Mouse (Mus musculus): ENCODE measurements around the gene Mrpl16.

Mrpl16 gene

DNA sequence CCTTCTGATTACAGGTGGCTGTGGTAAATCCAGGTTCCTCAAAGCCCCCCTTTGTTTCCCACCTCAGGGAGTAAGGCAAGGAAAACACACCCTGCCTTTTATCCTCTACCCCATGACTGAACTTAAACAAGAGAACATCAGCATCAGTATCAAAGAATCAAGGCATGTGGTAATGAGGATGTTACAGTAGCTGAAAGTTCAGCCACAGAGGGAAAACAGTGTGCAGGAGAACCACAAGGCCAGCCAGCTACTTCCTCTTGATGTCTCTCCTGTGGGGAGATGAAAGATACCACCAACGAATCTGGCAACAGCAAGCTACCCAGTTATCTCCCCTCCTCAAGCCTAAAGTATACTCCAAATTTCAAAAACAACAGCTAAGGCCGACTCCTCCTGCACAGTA is 37.1 kb downstream of the Mrpl16 start:
- no peak for DNase-seq

- no peak for DNase-seq
These were observed 37.6 kb downstream of the Mrpl16 start for GRCm38 (mm10) chr19:11807822-11808221.

DNA sequence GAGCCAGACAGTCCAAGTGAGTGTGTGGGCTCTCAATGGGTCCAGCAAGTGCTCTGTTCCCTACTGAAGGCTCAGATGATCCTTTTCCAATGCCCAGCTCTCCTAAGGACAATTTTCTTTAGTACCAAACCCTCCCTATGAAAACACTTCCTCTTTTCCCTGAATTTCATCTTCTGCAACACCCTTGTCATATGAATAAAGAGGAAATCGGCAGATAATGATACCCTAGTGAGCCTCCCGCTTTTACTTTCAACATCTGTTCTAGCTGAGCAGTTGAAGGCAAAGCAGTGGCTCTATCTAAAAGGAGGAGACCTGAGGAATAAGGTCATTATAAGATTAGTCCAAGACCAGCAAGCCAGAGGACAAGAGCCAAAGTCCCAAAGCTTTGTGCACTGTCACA is 38.3 kb downstream of the Mrpl16 start:
- no peak for DNase-seq

- DNase-seq: no peak
These were observed 40.0 kb downstream of the Mrpl16 start for GRCm38 (mm10) chr19:11810003-11810758.

GRCm38 (mm10) chr19:11810856-11811255 is 40.7 kb downstream of the Mrpl16 start:
- peak in 1 of 2 experiments; percentile 8 for DNase-seq

GRCm38 (mm10) chr19:11811688-11812365 is 41.6 kb downstream of the Mrpl16 start:
- no peak for DNase-seq

DNA sequence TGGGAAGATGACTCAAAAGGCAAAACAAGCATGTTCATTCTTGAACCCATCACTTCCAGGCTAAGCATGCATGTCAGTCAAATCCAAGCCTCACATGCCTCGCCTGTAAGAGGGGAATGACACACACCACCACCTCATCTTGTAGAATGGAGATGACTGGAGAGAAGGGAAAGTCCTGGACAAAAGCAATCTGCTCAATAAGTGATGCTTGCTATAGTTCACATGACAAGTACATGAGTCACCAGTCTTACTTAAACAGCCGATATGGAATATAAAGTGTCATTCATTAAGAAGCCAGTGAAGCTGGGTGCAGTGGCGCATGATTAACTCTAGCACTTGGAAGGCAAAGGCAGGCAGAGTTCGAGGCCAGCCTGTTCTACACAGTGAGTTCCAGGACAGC is 42.9 kb downstream of the Mrpl16 start:
- no peak for DNase-seq

- DNase-seq: no peak
These were observed 43.5 kb downstream of the Mrpl16 start for GRCm38 (mm10) chr19:11813649-11814048.

DNA sequence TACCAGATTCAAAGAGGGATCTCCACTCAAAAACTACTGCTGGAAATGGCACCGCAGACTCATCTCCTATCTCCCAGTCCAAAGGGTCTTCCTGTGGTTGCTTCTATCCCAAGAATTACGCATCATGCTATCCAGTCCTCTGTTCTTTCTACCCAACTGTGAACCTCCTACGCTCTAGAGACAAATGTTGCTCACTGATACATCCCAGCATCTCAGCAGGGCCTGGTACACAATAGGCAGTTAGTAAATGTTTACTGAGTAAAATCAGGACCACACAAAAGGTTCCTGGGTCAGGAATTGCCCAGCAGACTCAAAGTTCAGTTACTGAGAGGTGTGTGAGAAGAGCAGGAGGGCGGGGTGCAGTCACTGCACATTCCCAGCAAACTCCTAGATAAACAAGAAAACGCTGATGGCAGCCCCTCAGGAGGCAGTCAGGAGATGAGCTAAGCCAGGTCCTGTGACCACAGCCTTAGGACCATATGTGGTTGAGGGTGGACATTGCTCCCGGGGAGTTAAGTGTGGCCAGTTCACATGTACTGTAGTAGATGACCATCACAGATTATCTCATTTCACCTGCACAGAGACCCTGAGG is 44.6 kb downstream of the Mrpl16 start:
- no peak for DNase-seq

DNA sequence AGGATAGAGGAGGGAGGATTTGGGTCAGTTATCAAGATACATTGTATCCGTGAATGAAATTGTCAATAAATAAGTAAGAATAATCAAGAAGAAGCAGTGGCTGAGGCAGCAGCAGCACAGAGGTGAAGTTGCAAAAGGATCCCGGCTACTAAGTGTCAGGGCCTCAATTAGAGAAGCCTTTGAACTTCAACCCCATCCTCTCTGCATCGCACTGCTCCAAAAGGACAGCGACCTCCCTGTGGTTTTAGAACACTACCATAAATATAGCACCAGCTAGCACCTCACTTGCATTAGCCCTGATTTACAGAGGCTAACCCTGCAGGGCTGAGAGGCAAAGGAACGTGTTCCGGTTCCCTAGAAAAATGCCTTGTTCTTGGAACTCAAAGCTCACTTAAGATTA is 46.5 kb downstream of the Mrpl16 start:
- DNase-seq: no peak

DNA sequence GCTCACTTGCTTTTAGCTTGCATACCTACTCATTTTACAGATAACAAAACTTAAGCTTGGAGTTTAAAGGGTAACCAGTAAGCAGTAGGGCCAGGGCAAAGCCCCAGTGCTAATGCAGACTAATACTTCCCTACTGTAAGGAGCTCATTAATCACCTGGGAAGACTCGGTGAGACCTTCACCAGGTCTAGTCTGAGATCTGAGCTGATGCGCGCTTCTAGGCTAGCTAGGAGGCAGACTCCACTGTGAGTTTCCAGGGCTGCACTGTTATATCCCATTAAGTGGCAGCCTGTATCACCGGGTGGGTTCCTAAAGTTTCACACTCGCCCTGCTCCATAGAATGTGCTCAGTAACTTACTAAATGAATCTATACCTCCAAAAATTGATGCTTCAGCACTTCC is 47.4 kb downstream of the Mrpl16 start:
- peak in 1 of 2 experiments; percentile 5 for DNase-seq

DNA sequence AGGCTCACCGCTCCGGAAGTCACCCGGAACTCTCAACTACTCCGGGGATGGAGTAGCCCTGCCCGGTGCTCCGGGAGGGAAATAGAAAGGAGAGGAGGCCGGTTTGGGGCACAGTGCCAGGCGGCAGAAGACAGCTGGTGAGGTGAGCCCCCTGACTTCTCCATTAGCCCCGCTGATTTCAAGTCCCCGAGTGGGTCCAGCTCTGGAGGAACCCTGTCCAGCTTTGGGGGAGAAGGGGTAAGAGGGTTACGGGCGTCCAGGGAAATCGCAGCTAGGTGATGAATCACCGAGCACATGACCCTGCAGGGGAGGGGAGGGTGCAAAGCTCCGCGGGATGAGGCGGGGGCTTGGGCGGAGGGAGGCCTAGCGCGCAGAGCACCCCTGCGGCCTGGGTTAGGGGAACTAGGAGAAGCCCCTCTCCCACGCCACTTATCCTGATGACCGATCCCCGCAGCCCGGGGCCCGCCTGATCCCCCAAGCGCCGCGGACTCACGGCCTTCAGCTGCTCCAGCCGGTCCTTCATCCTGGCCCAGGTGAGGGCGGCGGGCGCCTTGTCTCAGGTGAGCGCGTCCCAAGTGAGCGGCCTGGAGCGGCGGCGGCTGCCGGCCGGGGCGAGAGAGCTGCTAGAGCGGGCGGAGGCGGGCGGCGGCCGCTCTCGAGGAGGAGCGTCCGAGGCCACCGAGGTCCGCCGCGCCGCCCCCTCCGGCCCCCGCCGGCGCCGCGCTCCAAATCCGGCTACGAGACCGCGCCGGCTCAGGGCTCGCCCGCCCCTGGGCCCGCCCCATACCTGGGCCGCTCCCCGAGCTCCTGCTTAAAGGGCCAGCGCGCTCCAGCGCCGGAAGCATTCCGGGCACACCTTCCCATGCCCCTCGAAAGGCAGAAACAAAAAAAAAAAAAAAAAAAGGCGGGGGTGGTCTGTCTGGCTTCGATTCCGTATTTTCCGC is 48.3 kb downstream of the Mrpl16 start:
- peak; percentile 83 to 90 for DNase-seq

DNA sequence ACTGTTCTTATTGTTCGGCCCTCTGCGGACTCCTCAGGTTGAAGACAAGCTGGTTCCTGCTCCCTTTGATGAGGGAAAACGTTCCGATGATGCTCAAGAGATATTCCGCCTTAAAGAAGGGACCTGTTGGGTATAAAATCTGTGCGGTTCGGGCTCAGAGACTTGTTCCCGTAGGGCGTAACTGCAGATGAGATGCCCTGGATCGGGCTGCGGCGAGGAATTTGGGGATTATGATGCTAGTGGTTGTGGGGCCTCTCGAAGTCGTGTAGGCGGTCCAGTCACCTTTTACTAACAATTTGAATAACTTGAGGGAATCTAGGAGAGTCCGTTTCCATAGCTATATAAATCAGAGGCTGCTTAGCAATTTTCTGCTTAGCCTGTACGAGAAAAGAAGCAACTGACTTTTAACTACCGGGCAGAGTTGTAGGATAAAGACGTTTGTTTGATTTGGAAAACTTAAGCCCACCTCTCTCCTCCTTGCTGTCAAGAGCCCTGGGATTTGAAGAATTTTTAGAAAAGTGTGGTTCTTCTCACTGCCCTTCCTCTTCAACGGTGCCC is 49.0 kb downstream of the Mrpl16 start, which contains the start of gene Stx3:
Gene Stx3, minus strand, starts transcription at position 261 of the 558 bp plus-strand sequence.
- no peak for DNase-seq

DNA sequence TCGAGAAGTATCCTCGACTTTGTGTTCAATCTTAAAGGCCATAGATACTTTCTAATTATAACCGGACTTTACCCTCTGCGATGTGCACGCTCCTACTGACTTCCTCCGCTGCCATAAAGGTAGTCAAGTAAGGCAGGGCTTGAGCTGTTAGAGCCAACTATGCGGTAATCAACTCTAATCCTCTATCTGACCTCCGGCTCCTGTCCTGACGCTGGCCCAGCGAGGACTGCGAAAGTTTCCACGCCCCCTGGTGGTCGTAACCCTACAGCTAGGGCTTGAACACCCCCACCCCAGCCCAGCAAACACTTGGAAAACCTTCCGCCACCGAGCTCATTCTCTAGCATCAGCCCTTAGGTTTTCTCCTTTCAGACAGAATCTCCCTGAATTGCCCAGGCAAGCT is 49.6 kb downstream of the Mrpl16 start:
- peak; percentile 68 to 84 for DNase-seq

DNA sequence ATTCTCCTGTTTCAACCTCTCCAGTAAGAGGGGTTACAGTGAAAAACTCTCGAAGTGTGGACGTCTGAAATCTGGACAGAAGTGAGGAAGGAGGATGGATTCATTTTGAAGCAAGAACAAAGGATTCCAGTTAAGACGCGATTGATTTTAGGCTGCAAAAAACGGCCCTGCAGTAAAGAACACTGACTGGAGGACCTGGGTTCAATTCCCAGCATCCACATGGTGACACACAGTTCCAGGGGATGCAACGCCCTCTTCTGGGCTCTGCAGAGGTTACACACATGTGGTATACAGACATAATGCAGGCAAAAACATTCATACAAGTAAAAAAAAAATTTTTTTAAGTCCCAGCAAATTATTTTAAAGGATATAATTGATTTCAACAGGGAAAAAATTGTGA is 50.0 kb downstream of the Mrpl16 start:
- peak in 1 of 2 experiments; percentile 25 for DNase-seq

GRCm38 (mm10) chr19:11823346-11824065 is 53.3 kb downstream of the Mrpl16 start:
- DNase-seq: no peak

Measured in cerebellum, postnatal 25 days (tissue).